Mouse (Mus musculus): ENCODE data around the gene Prpf38b. TPM values are rescaled to one million over a fixed set of nuclear protein-coding genes. Genes with fewer than 3 reads are reported as not detected.

The Prpf38b gene
- polyA plus RNA-seq, 1 experiment = 113 TPM

DNA sequence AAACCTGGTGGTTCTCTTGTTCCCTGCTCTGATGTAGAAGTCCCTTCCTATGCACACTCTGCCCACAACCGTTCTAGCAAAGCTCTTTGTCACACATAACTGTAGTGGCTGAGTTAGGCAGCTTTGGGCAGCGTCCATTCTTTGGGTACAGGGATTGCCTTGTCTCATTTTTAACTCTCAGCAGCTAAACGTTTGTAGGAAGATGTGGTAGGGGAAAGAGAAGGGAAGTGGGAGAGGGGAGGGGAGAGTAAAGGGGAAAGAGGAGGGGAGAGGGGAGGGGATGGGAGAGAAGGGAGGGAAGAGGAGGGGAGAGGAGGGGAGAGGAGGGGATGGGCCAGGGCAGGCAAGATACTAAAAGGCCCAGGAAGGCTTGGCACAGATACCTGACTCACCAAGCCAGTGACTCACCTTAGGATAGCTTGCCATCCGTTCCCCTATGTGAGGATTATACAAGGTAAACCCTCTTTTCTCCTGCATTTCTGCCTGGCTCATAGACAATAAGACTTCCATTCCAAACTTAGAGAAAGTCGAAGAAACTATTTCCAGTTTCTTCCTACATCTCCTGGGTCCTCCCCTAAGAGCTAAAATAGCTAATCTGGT, 31.6 kb downstream of the Prpf38b start:
- H3K36me3 ChIP-seq (ENCODE audit: control insufficient read depth, insufficient read depth, low read length, poor library complexity, severe bottlenecking) = no peaks in the 10 kb centered on the region
- no peak overlapping the region for H3K9ac ChIP-seq (ENCODE audit: low read depth, poor library complexity, severe bottlenecking)
- H3K9me3 ChIP-seq (replicated peaks; ENCODE audit: control insufficient read depth, insufficient read depth, low read length, poor library complexity, severe bottlenecking) = no peaks in the 10 kb centered on the region
- H3K4me3 ChIP-seq (ENCODE audit: low read depth, low read length) = no peak overlapping the region
- no peaks in the 10 kb centered on the region for H3K27me3 ChIP-seq (ENCODE audit: control insufficient read depth, insufficient read depth, low read length, poor library complexity, severe bottlenecking)
- TF ChIP-seq POLR2A (IDR thresholded peaks at IDR 0.05; ENCODE audit: insufficient read depth, low read length) (no peak), CTCF (IDR thresholded peaks at IDR 0.05; ENCODE audit: low read depth, low read length) (no peak), EP300 (IDR thresholded peaks at IDR 0.05; ENCODE audit: insufficient read depth, low read depth, low read length) (no peak)
- no peak overlapping the region for H3K27ac ChIP-seq (ENCODE audit: insufficient read depth, low read length)
- peaks cover 3% of the 10 kb centered on the region for H3K4me1 ChIP-seq (ENCODE audit: control insufficient read depth, insufficient read depth, low read length)

DNA sequence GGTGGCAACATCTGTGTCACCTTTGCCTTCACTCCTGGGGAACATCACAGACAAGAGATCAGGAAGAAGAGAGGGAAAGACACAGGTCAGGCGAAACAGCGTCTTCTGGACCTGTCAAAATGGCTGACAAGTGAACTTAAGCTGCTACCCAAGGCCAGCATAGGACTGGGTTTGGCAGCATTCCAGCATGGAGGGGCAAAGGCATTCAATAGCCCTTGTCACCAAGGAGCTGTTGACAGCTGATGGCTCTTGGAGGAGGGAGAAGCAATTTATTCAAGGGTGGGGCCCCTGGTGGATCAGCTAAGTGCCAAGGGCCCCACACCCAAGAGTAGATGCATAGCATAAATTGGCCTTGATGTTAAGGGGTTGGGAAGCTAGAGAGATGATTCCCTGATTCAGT, 32.4 kb downstream of the Prpf38b start:
- Histone ChIP-seq H3K4me3 (ENCODE audit: low read depth, low read length) (no peak overlapping the region), H3K27ac (ENCODE audit: insufficient read depth, low read length) (no peak overlapping the region), H3K9ac (ENCODE audit: low read depth, poor library complexity, severe bottlenecking) (no peak overlapping the region), H3K4me1 (ENCODE audit: control insufficient read depth, insufficient read depth, low read length) (peaks cover 2% of the 10 kb centered on the region), H3K27me3 (ENCODE audit: control insufficient read depth, insufficient read depth, low read length, poor library complexity, severe bottlenecking) (no peaks in the 10 kb centered on the region), H3K9me3 (replicated peaks; ENCODE audit: control insufficient read depth, insufficient read depth, low read length, poor library complexity, severe bottlenecking) (no peaks in the 10 kb centered on the region), H3K36me3 (ENCODE audit: control insufficient read depth, insufficient read depth, low read length, poor library complexity, severe bottlenecking) (no peaks in the 10 kb centered on the region)
- TF ChIP-seq POLR2A (IDR thresholded peaks at IDR 0.05; ENCODE audit: insufficient read depth, low read length) = no peak
- no peak for TF ChIP-seq CTCF (IDR thresholded peaks at IDR 0.05; ENCODE audit: low read depth, low read length)
- no peak for TF ChIP-seq EP300 (IDR thresholded peaks at IDR 0.05; ENCODE audit: insufficient read depth, low read depth, low read length)

DNA sequence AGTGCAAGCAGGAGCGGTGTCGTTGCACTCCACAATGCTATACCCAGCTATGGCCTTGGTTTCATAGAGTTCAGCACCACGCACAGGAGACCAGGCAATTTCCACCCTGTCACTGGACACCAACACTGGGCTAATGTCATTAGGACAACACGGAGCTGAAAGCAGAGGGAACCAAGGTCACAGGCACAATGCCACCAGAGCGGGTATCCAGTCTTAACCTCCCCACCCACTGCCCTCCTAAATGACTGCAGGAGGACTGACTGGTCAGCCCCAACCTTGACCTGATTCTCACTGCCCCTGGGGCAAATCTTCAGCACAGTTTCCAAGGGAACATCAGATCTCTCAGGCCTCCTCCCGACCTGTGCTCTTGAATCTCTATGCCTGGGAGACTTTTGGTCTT, 40.9 kb downstream of the Prpf38b start:
- no peak overlapping the region for H3K9ac ChIP-seq (ENCODE audit: low read depth, poor library complexity, severe bottlenecking)
- H3K4me1 ChIP-seq (ENCODE audit: control insufficient read depth, insufficient read depth, low read length) = no peaks in the 10 kb centered on the region
- H3K9me3 ChIP-seq (replicated peaks; ENCODE audit: control insufficient read depth, insufficient read depth, low read length, poor library complexity, severe bottlenecking) = no peaks in the 10 kb centered on the region
- TF ChIP-seq CTCF (IDR thresholded peaks at IDR 0.05; ENCODE audit: low read depth, low read length) (no peak), POLR2A (IDR thresholded peaks at IDR 0.05; ENCODE audit: insufficient read depth, low read length) (no peak), EP300 (IDR thresholded peaks at IDR 0.05; ENCODE audit: insufficient read depth, low read depth, low read length) (no peak)
- no peaks in the 10 kb centered on the region; the same call in 1 of the 2 replicates for H3K27me3 ChIP-seq (ENCODE audit: control insufficient read depth, insufficient read depth, low read length, poor library complexity, severe bottlenecking)
- H3K36me3 ChIP-seq (ENCODE audit: control insufficient read depth, insufficient read depth, low read length, poor library complexity, severe bottlenecking) = no peaks in the 10 kb centered on the region
- H3K27ac ChIP-seq (ENCODE audit: insufficient read depth, low read length) = no peak overlapping the region
- no peak overlapping the region for H3K4me3 ChIP-seq (ENCODE audit: low read depth, low read length)

DNA sequence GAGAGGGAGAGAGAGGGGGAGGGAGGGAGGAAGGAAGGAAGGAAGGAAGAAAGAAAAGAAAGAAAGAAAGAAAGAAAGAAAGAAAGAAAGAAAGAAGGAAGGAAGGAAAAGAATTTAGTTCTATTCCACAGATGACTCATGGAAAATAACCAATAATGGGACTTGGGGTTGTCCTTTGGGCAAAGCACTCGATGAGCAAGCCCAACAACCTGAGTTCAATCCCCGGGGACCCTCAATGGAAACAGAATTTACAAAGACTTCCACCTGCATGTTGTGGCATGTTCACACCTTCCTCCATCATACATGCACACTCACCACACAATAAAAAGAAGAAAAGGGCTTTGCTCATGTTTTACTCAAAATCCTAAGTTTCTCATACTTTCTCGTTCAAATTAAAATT, 44.1 kb downstream of the Prpf38b start:
- TF ChIP-seq EP300 (IDR thresholded peaks at IDR 0.05; ENCODE audit: insufficient read depth, low read depth, low read length) = no peak
- no peak for TF ChIP-seq CTCF (IDR thresholded peaks at IDR 0.05; ENCODE audit: low read depth, low read length)
- no peak for TF ChIP-seq POLR2A (IDR thresholded peaks at IDR 0.05; ENCODE audit: insufficient read depth, low read length)

GRCm38 (mm10) chr3:108865676-108866075, 45.9 kb downstream of the Prpf38b start:
- TF ChIP-seq POLR2A (IDR thresholded peaks at IDR 0.05; ENCODE audit: insufficient read depth, low read length) = no peak
- no peak for TF ChIP-seq CTCF (IDR thresholded peaks at IDR 0.05; ENCODE audit: low read depth, low read length)
- no peak for TF ChIP-seq EP300 (IDR thresholded peaks at IDR 0.05; ENCODE audit: insufficient read depth, low read depth, low read length)
- Histone ChIP-seq H3K4me3 (ENCODE audit: low read depth, low read length) (no peak overlapping the region), H3K4me1 (ENCODE audit: control insufficient read depth, insufficient read depth, low read length) (no peaks in the 10 kb centered on the region), H3K27ac (ENCODE audit: insufficient read depth, low read length) (no peak overlapping the region), H3K27me3 (ENCODE audit: control insufficient read depth, insufficient read depth, low read length, poor library complexity, severe bottlenecking) (no peaks in the 10 kb centered on the region), H3K36me3 (ENCODE audit: control insufficient read depth, insufficient read depth, low read length, poor library complexity, severe bottlenecking) (no peaks in the 10 kb centered on the region), H3K9me3 (replicated peaks; ENCODE audit: control insufficient read depth, insufficient read depth, low read length, poor library complexity, severe bottlenecking) (no peaks in the 10 kb centered on the region), H3K9ac (ENCODE audit: low read depth, poor library complexity, severe bottlenecking) (no peak overlapping the region)

More for the DNA sequence above, 44.1 kb downstream of the Prpf38b start:
- no peak overlapping the region for H3K9ac ChIP-seq (ENCODE audit: low read depth, poor library complexity, severe bottlenecking)
- no peak overlapping the region for H3K27ac ChIP-seq (ENCODE audit: insufficient read depth, low read length)
- H3K36me3 ChIP-seq (ENCODE audit: control insufficient read depth, insufficient read depth, low read length, poor library complexity, severe bottlenecking) = no peaks in the 10 kb centered on the region
- no peaks in the 10 kb centered on the region for H3K4me1 ChIP-seq (ENCODE audit: control insufficient read depth, insufficient read depth, low read length)
- no peaks in the 10 kb centered on the region for H3K9me3 ChIP-seq (replicated peaks; ENCODE audit: control insufficient read depth, insufficient read depth, low read length, poor library complexity, severe bottlenecking)
- no peaks in the 10 kb centered on the region for H3K27me3 ChIP-seq (ENCODE audit: control insufficient read depth, insufficient read depth, low read length, poor library complexity, severe bottlenecking)
- no peak overlapping the region for H3K4me3 ChIP-seq (ENCODE audit: low read depth, low read length)

DNA sequence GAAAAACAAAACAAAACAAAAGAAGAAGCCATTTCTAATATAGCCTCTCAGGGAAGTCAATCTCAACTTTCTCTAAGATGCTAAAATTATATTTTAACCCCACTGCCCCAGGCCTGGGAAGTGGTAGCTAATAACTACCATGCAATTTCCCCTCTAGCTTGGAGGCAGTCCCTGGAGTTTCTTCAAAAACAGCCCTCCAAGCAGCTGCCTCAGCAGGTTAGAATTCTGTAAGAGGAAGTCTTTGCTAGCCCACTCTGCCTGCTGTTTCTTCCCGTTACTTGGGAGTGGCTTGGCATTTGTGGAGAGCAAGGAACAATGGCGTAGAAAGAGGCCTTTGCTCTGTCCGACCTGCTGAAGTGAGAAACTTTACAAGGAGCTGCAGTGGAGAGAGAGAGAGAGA, 46.4 kb downstream of the Prpf38b start:
- no peaks in the 10 kb centered on the region for H3K27me3 ChIP-seq (ENCODE audit: control insufficient read depth, insufficient read depth, low read length, poor library complexity, severe bottlenecking)
- H3K4me3 ChIP-seq (ENCODE audit: low read depth, low read length) = no peak overlapping the region
- TF ChIP-seq CTCF (IDR thresholded peaks at IDR 0.05; ENCODE audit: low read depth, low read length) = no peak
- TF ChIP-seq POLR2A (IDR thresholded peaks at IDR 0.05; ENCODE audit: insufficient read depth, low read length) = no peak
- TF ChIP-seq EP300 (IDR thresholded peaks at IDR 0.05; ENCODE audit: insufficient read depth, low read depth, low read length) = no peak
- no peaks in the 10 kb centered on the region for H3K9me3 ChIP-seq (replicated peaks; ENCODE audit: control insufficient read depth, insufficient read depth, low read length, poor library complexity, severe bottlenecking)
- no peaks in the 10 kb centered on the region for H3K36me3 ChIP-seq (ENCODE audit: control insufficient read depth, insufficient read depth, low read length, poor library complexity, severe bottlenecking)
- no peaks in the 10 kb centered on the region for H3K4me1 ChIP-seq (ENCODE audit: control insufficient read depth, insufficient read depth, low read length)
- H3K27ac ChIP-seq (ENCODE audit: insufficient read depth, low read length) = no peak overlapping the region
- H3K9ac ChIP-seq (ENCODE audit: low read depth, poor library complexity, severe bottlenecking) = no peak overlapping the region
